Mouse (Mus musculus) neural tube, embryonic 14.5 days (tissue): ENCODE data around the gene Cxcr4. TPM values are rescaled to one million over a fixed set of nuclear protein-coding genes. Genes with fewer than 3 reads are reported as not detected.
A peak's percentile ranks its signal among the peaks of the same experiment; 100 is the strongest.
"Not testable (repeated sequence)": the region's sequence is repeated elsewhere in the genome, so short reads cannot be mapped to it uniquely, and the experiment has no call there.

Source experiments
- ATAC-seq: fragments of 200-750 bp; cut with Nextera tagmentation; 2 replicates; pipeline ENCODE4 v1.8.0; 2017; ENCODE audit warnings: low read depth, mild to moderate bottlenecking, moderate TSS enrichment, moderate library complexity
- H3K27ac ChIP-seq: fragments of 300-500 bp; sonication (generic); 2 replicates; pipeline ENCODE4 v1.5.1; 2014; ENCODE audit warnings: low read depth, mild to moderate bottlenecking, control low read depth, low read length, moderate library complexity, mixed read lengths
- H3K27me3 ChIP-seq: fragments of 300-500 bp; sonication (generic); 2 replicates; pipeline ENCODE4 v1.6.1; 2014; ENCODE audit warnings: low read length; ENCODE audit not compliant: control insufficient read depth, insufficient read depth
- H3K36me3 ChIP-seq: fragments of 300-500 bp; sonication (generic); 2 replicates; pipeline ENCODE4 v1.6.1; 2014; ENCODE audit warnings: low read length, mixed read lengths; ENCODE audit not compliant: control insufficient read depth, insufficient read depth
- H3K4me1 ChIP-seq: fragments of 300-500 bp; sonication (generic); 2 replicates; pipeline ENCODE4 v1.6.1; 2014; ENCODE audit warnings: low read length; ENCODE audit not compliant: control insufficient read depth, insufficient read depth
- H3K4me2 ChIP-seq: fragments of 300-500 bp; sonication (generic); 2 replicates; pipeline ENCODE4 v1.6.1; 2014; ENCODE audit warnings: mild to moderate bottlenecking, low read depth, low read length, control low read depth
- H3K4me3 ChIP-seq: fragments of 300-500 bp; sonication (generic); 2 replicates; pipeline ENCODE4 v1.5.1; 2014; ENCODE audit warnings: low read depth, low read length, control low read depth, mixed read lengths
- H3K9ac ChIP-seq: fragments of 300-500 bp; sonication (generic); replicated peaks from 2 replicates; pipeline ENCODE4 v1.6.1; 2014; ENCODE audit warnings: low read depth, mild to moderate bottlenecking, control low read depth, low read length, mixed read lengths
- H3K9me3 ChIP-seq: fragments of 300-500 bp; sonication (generic); 2 replicates; pipeline ENCODE4 v1.6.1; 2016; ENCODE audit warnings: low read length; ENCODE audit not compliant: control insufficient read depth
- WGBS: fragments of 180-500 bp; shearing (Covaris S2); extraction: QIAGEN DNeasy Blood & Tissue Kit; methylation state at CpG from one replicate; pipeline ENCODE4 v1.1.7; 2014; 5-methylcytosine and 5-hydroxymethylcytosine counted together
- polyA plus RNA-seq: library from polyadenylated mRNA; unstranded; fragments of >200 nt; fragmentation: Nextera tagmentation; extraction: Ambion mirVana; gene quantifications from 2 replicates; pipeline ENCODE4 v1.2.1, GENCODE M21; 2014

Cxcr4 gene
- polyA plus RNA-seq, 1 experiment from 2014 or later, result 5.6 TPM

DNA sequence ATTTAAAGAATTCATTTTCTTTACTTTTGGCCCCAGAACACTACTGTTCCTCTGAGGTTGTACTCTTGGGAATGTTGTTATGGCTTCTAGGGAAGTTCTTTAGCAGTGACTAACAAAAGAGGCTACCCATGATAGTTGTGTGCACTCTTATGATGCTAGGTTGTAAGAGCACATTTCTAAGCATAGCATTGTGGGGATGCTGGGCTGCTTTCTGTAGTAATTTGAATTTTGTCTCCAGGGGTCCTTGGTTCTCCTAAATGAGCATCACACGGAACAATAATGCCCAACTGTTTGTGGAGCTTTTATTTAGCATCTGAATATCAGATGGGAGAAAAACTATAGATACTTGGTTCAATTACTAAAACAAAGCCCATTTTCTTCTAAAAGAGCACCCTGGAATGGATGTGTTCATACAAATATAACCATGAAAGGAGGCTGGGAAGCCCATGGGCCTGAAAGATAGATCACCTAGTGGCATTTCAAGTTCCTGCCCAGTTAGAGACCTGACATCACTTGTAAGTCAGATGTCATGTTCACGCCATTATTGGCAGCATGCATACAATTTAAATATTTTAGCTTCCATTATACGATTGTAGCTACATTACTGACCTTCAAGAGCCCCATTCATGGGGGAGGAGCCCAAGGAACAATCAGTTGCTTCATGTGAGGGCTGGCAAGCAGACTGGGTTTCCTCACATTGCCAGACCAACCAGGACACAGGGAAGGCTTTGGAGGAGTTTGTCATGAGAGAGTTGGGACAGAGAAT is 6.5 kb downstream of the Cxcr4 start:
- Histone ChIP-seq H3K27ac (peak overlapping the region; percentile 13; the same call in 1 of the 2 replicates), H3K9me3 (no peaks in the 10 kb centered on the region), H3K4me1 (peaks cover 1% of the 10 kb centered on the region; the same call in 1 of the 2 replicates), H3K4me2 (no peak overlapping the region), H3K9ac (no peak overlapping the region), H3K36me3 (no peaks in the 10 kb centered on the region), H3K4me3 (no peak overlapping the region), H3K27me3 (no peaks in the 10 kb centered on the region)
- ATAC-seq, result peak; percentile 82
- WGBS, result 16% methylated on average over 3 of the region's 3 CpGs

GRCm38 (mm10) chr1:128584716-128585115 is 7.4 kb downstream of the Cxcr4 start:
- 94% methylated on average over 1 of the region's 1 CpGs for WGBS
- not testable (repeated sequence) for H3K9me3 ChIP-seq, H3K4me1 ChIP-seq, H3K27ac ChIP-seq, H3K9ac ChIP-seq, H3K4me3 ChIP-seq, H3K27me3 ChIP-seq, H3K4me2 ChIP-seq, ATAC-seq, H3K36me3 ChIP-seq

DNA sequence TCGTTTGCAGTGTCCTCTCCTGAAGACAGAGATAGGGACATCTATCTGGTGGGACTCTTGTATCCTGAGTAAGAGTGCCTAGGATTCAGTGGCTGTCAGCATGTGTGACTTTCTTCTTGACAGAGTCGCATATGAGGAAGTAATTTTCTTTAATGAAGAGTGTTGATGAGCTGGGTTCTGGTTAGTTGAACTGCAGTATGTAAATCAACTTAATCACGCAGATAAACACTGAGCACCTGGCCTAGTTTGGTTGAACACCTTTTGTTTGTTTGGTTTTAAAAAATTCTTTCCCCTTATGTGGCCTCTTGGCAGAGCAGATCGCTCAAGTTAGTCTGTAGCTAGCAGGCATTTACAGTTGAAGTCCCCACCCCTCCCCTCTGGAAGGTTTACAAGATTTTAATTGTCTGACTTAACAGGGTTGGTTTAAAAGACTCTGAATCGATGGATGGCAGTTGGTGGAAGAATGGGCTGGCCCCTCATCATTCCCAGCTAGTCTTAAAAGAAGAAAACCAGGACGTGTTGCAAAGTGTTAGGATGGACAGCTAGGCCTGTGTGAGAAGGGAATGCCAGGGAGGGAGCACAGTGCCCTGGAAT is 8.7 kb downstream of the Cxcr4 start:
- no peak for ATAC-seq
- Histone ChIP-seq H3K9me3 (no peaks in the 10 kb centered on the region), H3K4me1 (no peaks in the 10 kb centered on the region), H3K27me3 (no peaks in the 10 kb centered on the region), H3K27ac (no peak overlapping the region), H3K9ac (no peak overlapping the region), H3K4me2 (no peak overlapping the region), H3K36me3 (no peaks in the 10 kb centered on the region), H3K4me3 (no peak overlapping the region)
- 46% methylated on average over 6 of the region's 6 CpGs for WGBS

DNA sequence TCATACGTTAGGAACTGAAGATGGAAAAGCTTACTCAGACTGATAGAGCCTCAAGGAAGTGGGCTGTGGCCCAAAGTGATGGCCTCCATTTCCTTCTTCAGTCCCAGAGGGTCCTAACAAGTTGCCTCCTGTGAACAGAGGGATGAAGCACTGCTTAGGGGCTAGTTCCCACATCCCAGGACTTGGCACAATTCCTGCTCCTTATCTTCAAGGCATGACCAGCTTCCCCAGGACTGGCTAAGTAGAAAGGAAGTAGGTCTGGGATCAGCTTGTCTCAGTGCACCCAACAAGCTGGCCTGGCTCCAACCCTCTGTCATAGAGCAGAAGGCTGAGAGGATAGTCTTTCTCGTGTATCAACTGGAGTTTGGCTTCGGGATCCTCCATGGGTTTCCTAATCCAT is 11.8 kb downstream of the Cxcr4 start:
- no peak overlapping the region for H3K9ac ChIP-seq
- no peaks in the 10 kb centered on the region for H3K27me3 ChIP-seq
- H3K27ac ChIP-seq, result no peak overlapping the region
- H3K4me2 ChIP-seq, result no peak overlapping the region
- no peaks in the 10 kb centered on the region for H3K36me3 ChIP-seq
- H3K4me3 ChIP-seq, result no peak overlapping the region
- H3K4me1 ChIP-seq, result no peaks in the 10 kb centered on the region
- WGBS, result 87% methylated on average over 3 of the region's 3 CpGs
- no peak for ATAC-seq
- H3K9me3 ChIP-seq, result no peaks in the 10 kb centered on the region

GRCm38 (mm10) chr1:128578454-128578853 is 13.6 kb downstream of the Cxcr4 start:
- WGBS, result 31% methylated on average over 2 of the region's 2 CpGs
- Histone ChIP-seq H3K36me3 (no peaks in the 10 kb centered on the region), H3K4me2 (no peak overlapping the region), H3K9ac (no peak overlapping the region), H3K27me3 (no peaks in the 10 kb centered on the region), H3K4me1 (no peaks in the 10 kb centered on the region), H3K4me3 (no peak overlapping the region), H3K9me3 (no peaks in the 10 kb centered on the region), H3K27ac (no peak overlapping the region)
- peak; percentile 41; the same call in 1 of the 2 replicates for ATAC-seq

DNA sequence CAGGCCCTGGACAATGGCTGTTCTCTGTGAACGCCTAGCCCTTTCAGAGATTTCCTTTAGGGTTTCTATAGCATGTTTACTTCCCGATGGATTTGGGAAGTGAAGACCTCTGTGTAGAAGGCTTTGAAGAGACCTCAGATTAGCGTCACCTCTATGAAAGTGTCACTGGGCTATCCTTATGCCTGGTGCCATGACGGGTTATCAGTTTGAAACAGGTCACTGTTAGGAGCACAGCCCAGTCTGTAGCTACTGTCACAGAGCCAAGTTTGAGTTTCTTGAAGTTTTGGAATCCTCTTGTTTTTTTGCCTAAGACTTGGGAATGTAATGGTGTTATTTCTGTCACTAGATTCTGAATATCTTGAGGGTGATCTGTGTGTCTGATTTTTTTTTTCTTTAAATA is 17.0 kb downstream of the Cxcr4 start:
- Histone ChIP-seq H3K27ac (no peak overlapping the region), H3K9me3 (no peaks in the 10 kb centered on the region), H3K27me3 (no peaks in the 10 kb centered on the region), H3K36me3 (no peaks in the 10 kb centered on the region), H3K4me3 (no peak overlapping the region), H3K4me1 (no peaks in the 10 kb centered on the region), H3K9ac (no peak overlapping the region), H3K4me2 (no peak overlapping the region)
- ATAC-seq, result no peak
- WGBS, result 82% methylated on average over 4 of the region's 4 CpGs

GRCm38 (mm10) chr1:128571033-128571432 is 21.1 kb downstream of the Cxcr4 start:
- no peaks in the 10 kb centered on the region for H3K9me3 ChIP-seq
- 89% methylated on average over 3 of the region's 3 CpGs for WGBS
- no peak for ATAC-seq
- no peaks in the 10 kb centered on the region for H3K36me3 ChIP-seq
- no peak overlapping the region for H3K9ac ChIP-seq
- H3K27me3 ChIP-seq, result no peaks in the 10 kb centered on the region
- no peak overlapping the region for H3K27ac ChIP-seq
- H3K4me2 ChIP-seq, result no peak overlapping the region
- H3K4me1 ChIP-seq, result 0 out of 2 replicates have a peak, but pooled peaks cover 3% of the 10 kb centered on the region
- H3K4me3 ChIP-seq, result no peak overlapping the region

GRCm38 (mm10) chr1:128569992-128570648 is 22.0 kb downstream of the Cxcr4 start:
- WGBS, result 82% methylated on average over 17 of the region's 17 CpGs
- ATAC-seq, result no peak
- Histone ChIP-seq H3K27ac (no peak overlapping the region), H3K4me2 (no peak overlapping the region), H3K36me3 (no peaks in the 10 kb centered on the region), H3K4me3 (no peak overlapping the region), H3K4me1 (0 out of 2 replicates have a peak, but pooled peaks cover 3% of the 10 kb centered on the region), H3K27me3 (no peaks in the 10 kb centered on the region), H3K9me3 (no peaks in the 10 kb centered on the region), H3K9ac (no peak overlapping the region)
